ENCODE assay signal across 15 mouse cellular contexts in the genomic region with DNA sequence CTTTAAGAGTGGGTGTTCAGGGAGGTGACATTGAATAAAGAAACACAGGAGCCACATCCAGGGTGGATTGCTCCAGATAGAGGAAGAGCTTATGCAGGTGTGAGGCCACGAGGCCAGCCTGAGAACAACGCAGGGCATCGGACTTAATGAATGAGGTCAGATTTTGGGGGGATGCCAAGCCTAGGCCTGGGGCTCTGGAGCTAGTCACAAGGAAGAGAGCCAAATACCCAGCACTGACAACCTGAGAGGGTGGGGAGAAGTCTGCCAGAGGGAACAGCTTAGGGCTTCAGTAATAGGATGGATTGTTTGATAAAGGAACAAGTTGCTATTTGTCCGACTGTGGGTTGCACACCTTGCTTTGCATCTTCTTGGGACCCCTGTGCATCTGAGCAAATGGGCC.
DNase-seq lines count a peak whose midpoint lies in the region; ATAC-seq and TF ChIP-seq lines count a peak whose summit lies in the region.
"Had no signal": no experiment of that assay in that cellular context is flagged by ENCODE, and none has a peak within 500 bp of the region (broad histone marks: within the 10 kb centered on the region; RNA-seq: fewer than 3 reads in every experiment).

No protein-coding gene starts in this region.

- no peaks in the 10 kb centered on the region for H3K79me2 ChIP-seq in heart, adult 2 months (replicated peaks; ENCODE audit: control insufficient read depth, insufficient read depth, low read length)

- WGBS in heart, adult 2 months = 34% methylated on average over 4 of the region's 4 CpGs

- CTCF ChIA-PET in Patski (lab: Charles Lee) = interaction anchor here (1.1 kb wide), 1 partner anchor 16 kb away, joined by 3 read pairs; no protein-coding TSS in a partner anchor

- H3K27me3 ChIP-seq in heart, adult 2 months (ENCODE audit: control insufficient read depth, insufficient read depth, low read length) = no peaks in the 10 kb centered on the region
- H3K27me3 ChIP-seq in Patski = no peaks in the 10 kb centered on the region

- DNase-seq in heart, postnatal 4 days = peak; percentile 59
- no peak for DNase-seq in heart, adult 2 months
- DNase-seq in MN1 (ENCODE audit: low spot score) = peak; percentile 85
- DNase-seq in Patski (ENCODE audit: low read depth, low spot score) = peak; percentile 70
- peak; percentile 87 to 89 for DNase-seq in cerebellum, postnatal 14 days
- no peak for DNase-seq in lung, postnatal 25 days (ENCODE audit: low spot score)
- DNase-seq in kidney, adult 18-20 months = no peak
- DNase-seq: gastrocnemius, postnatal 10 days; kidney, postnatal 25 days; lung, postnatal 10 days had no signal

- TF ChIP-seq CTCF in heart, adult 2 months (IDR thresholded peaks at IDR 0.05) = no peak
- no peak for TF ChIP-seq CTCF in Patski (IDR thresholded peaks at IDR 0.05)

- TF ChIP-seq EP300 in heart, adult 2 months (IDR thresholded peaks at IDR 0.05; ENCODE audit: insufficient read depth, low read depth, low read length) = no peak

- intact Hi-C loops in heart, adult 2 months (cut with DNase I) = no loop called here

- POLR2A ChIA-PET in Patski (lab: Charles Lee) = no interaction called here

- H3K4me1 ChIP-seq in heart, adult 2 months (ENCODE audit: control insufficient read depth, insufficient read depth, low read length) = no peaks in the 10 kb centered on the region
- H3K4me1 ChIP-seq: liver, embryonic 12.5 days had no signal

- no peak overlapping the region for H3K9ac ChIP-seq in heart, adult 2 months (ENCODE audit: low read depth, low read length)
- H3K9ac ChIP-seq: heart, embryonic 13.5 days; liver, embryonic 12.5 days; midbrain, embryonic 15.5 days had no signal

- no peak overlapping the region for H3K27ac ChIP-seq in heart, adult 2 months
- H3K27ac ChIP-seq: heart, embryonic 13.5 days; left cerebral cortex, adult 2 months; liver, embryonic 12.5 days; midbrain, embryonic 15.5 days had no signal

- no peak overlapping the region for H3K4me3 ChIP-seq in heart, adult 2 months
- H3K4me3 ChIP-seq: heart, embryonic 13.5 days; left cerebral cortex, adult 2 months; liver, embryonic 12.5 days; midbrain, embryonic 15.5 days had no signal

- TF ChIP-seq POLR2A in heart, adult 2 months (IDR thresholded peaks at IDR 0.05; ENCODE audit: insufficient read depth, low read depth, low read length) = no peak

- no peaks in the 10 kb centered on the region for H3K36me3 ChIP-seq in heart, adult 2 months (ENCODE audit: control insufficient read depth, insufficient read depth, low read length)
- H3K36me3 ChIP-seq: heart, embryonic 13.5 days; liver, embryonic 12.5 days; midbrain, embryonic 15.5 days had no signal

- in situ Hi-C loops in Patski (cut with MboI; ENCODE audit: low pct_unique_long_range_greater_than_20kb) = no loop called here

- ATAC-seq in Patski = peak; percentile 44
- ATAC-seq: activated CD4-positive, CD25-positive, alpha-beta regulatory T cell, adult 4 months; liver, embryonic 12.5 days; midbrain, embryonic 15.5 days had no signal

Comparison
In these comparisons a context has a peak if more than half of its experiments do, and no peak if none do; other contexts are left out.
1. DNase-seq: peak in heart, postnatal 4 days (single experiment), MN1 (single experiment), Patski (single experiment) and cerebellum, postnatal 14 days (2 of 2); none in heart, adult 2 months (0 of 2), lung, postnatal 25 days (single experiment) and kidney, adult 18-20 months (single experiment).